22 mouse cellular contexts compared by ENCODE assay signal in the genomic region with DNA sequence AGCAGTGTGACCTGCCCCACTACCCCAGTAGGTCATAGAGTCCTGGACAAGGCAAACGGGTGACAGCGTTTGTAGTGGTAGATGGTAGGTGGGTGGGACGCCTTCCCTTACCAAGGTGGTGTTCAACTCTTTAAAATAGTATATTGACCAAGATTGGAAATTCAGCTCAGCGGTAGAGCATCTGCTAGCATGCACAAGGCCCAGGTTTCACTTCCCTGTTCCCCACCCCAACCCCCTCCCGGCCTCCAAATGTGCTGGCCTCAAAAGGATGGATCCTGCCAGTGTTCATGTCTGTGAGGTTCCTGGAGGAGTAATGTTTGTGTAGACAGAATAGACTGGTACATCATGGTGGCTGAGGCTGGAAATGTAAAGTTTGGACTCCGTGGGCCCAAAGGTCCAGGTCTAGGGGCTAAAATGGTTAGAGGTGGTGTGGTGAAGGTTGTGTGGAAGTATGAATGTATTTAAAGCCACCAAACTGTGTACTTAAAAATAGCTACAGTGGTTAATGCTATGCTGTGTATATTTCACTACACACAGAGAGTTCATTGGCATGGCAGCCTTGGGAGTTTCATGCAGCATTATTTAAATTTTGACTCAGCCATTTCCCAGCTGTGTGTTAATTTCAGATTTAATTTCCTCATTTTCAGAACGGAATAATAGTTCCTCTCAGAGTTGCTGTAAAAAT. TPM values are rescaled to one million over a fixed set of nuclear protein-coding genes. Genes with fewer than 3 reads are reported as not detected.
DNase-seq lines count a peak whose midpoint lies in the region; ATAC-seq and TF ChIP-seq lines count a peak whose summit lies in the region.
"Had no signal": no experiment of that assay in that cellular context is flagged by ENCODE, and none has a peak within 500 bp of the region (broad histone marks: within the 10 kb centered on the region; RNA-seq: fewer than 3 reads in every experiment).

No protein-coding gene starts in this region.

- peak; percentile 75 for ATAC-seq in granulocyte monocyte progenitor cell, adult 5-6 weeks (replicated peaks; ENCODE audit: poor library complexity, severe bottlenecking)
- peak; percentile 65 for ATAC-seq in neutrophil, adult 5-6 weeks (ENCODE audit: extremely low read depth, insufficient number of reproducible peaks, low FRiP score, poor library complexity, severe bottlenecking)

- no peak for DNase-seq in gastrocnemius, adult 2 months
- no peak for DNase-seq in gastrocnemius, postnatal 14 days
- DNase-seq in B cell, adult 2 months, result peak; percentile 79 to 80
- DNase-seq in Muller cell, postnatal 12 days (ENCODE audit: inconsistent ontology term), result no peak
- DNase-seq in right cerebral cortex, postnatal 14 days, result no peak
- DNase-seq: adrenal gland, adult 2 months; cerebellum, adult 11 months; cerebellum, postnatal 25 days; gastrocnemius, postnatal 25 days; kidney, adult 8-10 months; kidney, postnatal 36 days; layer of hippocampus, adult 9-11 months; lung, embryonic 14.5 days; lung, postnatal 4 days; right cerebral cortex, postnatal 25 days; thymus, postnatal 14 days had no signal

- intact Hi-C loops in gastrocnemius, adult 2 months (cut with DNase I), result no loop called here
- intact Hi-C loops in gastrocnemius, postnatal 14 days (cut with DNase I; ENCODE audit: low total_unique reads), result no loop called here

- H3K27ac ChIP-seq in gastrocnemius, adult 2 months, result peak overlapping the region; percentile 24; the same call in 1 of the 2 replicates
- H3K27ac ChIP-seq: forebrain, embryonic 10.5 days; limb, embryonic 10.5 days; midbrain, embryonic 12.5 days had no signal

- no peak overlapping the region for H3K4me3 ChIP-seq in gastrocnemius, adult 2 months
- H3K4me3 ChIP-seq: forebrain, embryonic 10.5 days; hindbrain, embryonic 13.5 days; limb, embryonic 10.5 days; midbrain, embryonic 12.5 days had no signal

- no peak for TF ChIP-seq CTCF in gastrocnemius, adult 2 months (IDR thresholded peaks at IDR 0.05)

RNA-seq across cellular contexts. Expression of gene Atxn7l1, which starts 9.0 kb away (rescaled TPM):
- total RNA-seq in gastrocnemius, adult 2 months (2021), result 10 to 100 TPM; 20.4 to 23.9 TPM
- 10 to 100 TPM; 13.9 to 15.4 TPM for total RNA-seq in gastrocnemius, postnatal 14 days (2021)
- 85.5 and 121 TPM in 2 replicates for total RNA-seq in granulocyte monocyte progenitor cell, adult 5-6 weeks (2014; fragmentation: Nextera tagmentation)
- 44.6 and 58.1 TPM in 2 replicates for total RNA-seq in granulocyte monocyte progenitor cell, adult 5-6 weeks (2017)
- total RNA-seq in neutrophil, adult 5-6 weeks (2017), result 111 and 135 TPM in 2 replicates

Comparison
In these comparisons a context has a peak if more than half of its experiments do, and no peak if none do; other contexts are left out.
1. DNase-seq: peak in B cell, adult 2 months (2 of 2); none in gastrocnemius, adult 2 months (single experiment), gastrocnemius, postnatal 14 days (single experiment), Muller cell, postnatal 12 days (single experiment) and right cerebral cortex, postnatal 14 days (single experiment).